Mouse (Mus musculus) thymus, adult 2 months (tissue): Measurements from ENCODE around the gene Prpf18. TPM values are rescaled to one million over a fixed set of nuclear protein-coding genes. Genes with fewer than 3 reads are reported as not detected.
"Not testable (repeated sequence)": the region's sequence is repeated elsewhere in the genome, so short reads cannot be mapped to it uniquely, and the experiment has no call there.

Source experiments
- DNase-seq: peaks from one replicate; pipeline ENCODE4 v3.0.0; 2021
- H3K27ac ChIP-seq: fragments of 200-500 bp; 2 replicates; pipeline ENCODE4 v1.5.1; 2012; ENCODE audit warnings: low read length, control low read depth; ENCODE audit not compliant: control insufficient read depth, insufficient read depth
- H3K27me3 ChIP-seq: fragments of 200-500 bp; 2 replicates; pipeline ENCODE4 v1.6.1; 2012; ENCODE audit warnings: mild to moderate bottlenecking, low read length, moderate library complexity, mixed read lengths; ENCODE audit not compliant: control insufficient read depth, insufficient read depth
- H3K36me3 ChIP-seq: fragments of 200-500 bp; 2 replicates; pipeline ENCODE4 v1.6.1; 2012; ENCODE audit warnings: mild to moderate bottlenecking, low read length, moderate library complexity; ENCODE audit not compliant: control insufficient read depth, insufficient read depth
- H3K4me1 ChIP-seq: fragments of 200-500 bp; replicated peaks from 2 replicates; pipeline ENCODE4 v1.6.1; 2012; ENCODE audit warnings: low read length; ENCODE audit not compliant: control insufficient read depth, insufficient read depth
- H3K4me3 ChIP-seq: fragments of 200-500 bp; 2 replicates; pipeline ENCODE4 v1.5.1; 2012; ENCODE audit warnings: mild to moderate bottlenecking, low read length, control low read depth, moderate library complexity; ENCODE audit not compliant: control insufficient read depth, insufficient read depth
- CTCF ChIP-seq: fragments of 200-500 bp; IDR thresholded peaks from 2 replicates; pipeline ENCODE4 v1.5.1; 2012; ENCODE audit warnings: mild to moderate bottlenecking, control low read depth, low read length, moderate library complexity, borderline replicate concordance; ENCODE audit not compliant: control insufficient read depth, poor library complexity, insufficient read depth; ENCODE audit errors: extremely low read depth
- POLR2A ChIP-seq: fragments of 200-500 bp; IDR thresholded peaks from 2 replicates; pipeline ENCODE4 v1.6.1; 2012; ENCODE audit warnings: mild to moderate bottlenecking, low read length, control low read depth, moderate library complexity; ENCODE audit not compliant: control insufficient read depth, poor library complexity, insufficient read depth; ENCODE audit errors: extremely low read depth
- WGBS: fragments of 180-500 bp; shearing (Covaris S2); methylation state at CpG from one replicate; pipeline ENCODE4 v1.1.7; 2018; 5-methylcytosine and 5-hydroxymethylcytosine counted together
- polyA plus RNA-seq: library from polyadenylated mRNA; depleted of rRNA; stranded (reverse); fragments of >200 nt; gene quantifications from 2 replicates; pipeline ENCODE4 v1.2.3, GENCODE M21; 2012

Gene Prpf18
- polyA plus RNA-seq, 1 experiment = 19.5 TPM

GRCm38 (mm10) chr2:4615014-4615546 lies 36.8 kb downstream of the Prpf18 start:
- Histone ChIP-seq H3K36me3 (no peaks in the 10 kb centered on the region), H3K4me3 (no peak overlapping the region), H3K27ac (no peak overlapping the region), H3K4me1 (no peaks in the 10 kb centered on the region), H3K27me3 (no peaks in the 10 kb centered on the region)
- no peak for DNase-seq
- no peak for TF ChIP-seq POLR2A
- TF ChIP-seq CTCF = no peak
- WGBS = 97% methylated on average over 2 of the region's 2 CpGs

GRCm38 (mm10) chr2:4614276-4614929 lies 37.5 kb downstream of the Prpf18 start:
- 91% methylated on average over 6 of the region's 6 CpGs for WGBS
- not testable (repeated sequence) for H3K27ac ChIP-seq, H3K36me3 ChIP-seq, H3K4me3 ChIP-seq, H3K4me1 ChIP-seq, H3K27me3 ChIP-seq, DNase-seq

GRCm38 (mm10) chr2:4611704-4612103 lies 40.2 kb downstream of the Prpf18 start:
- no peak for TF ChIP-seq POLR2A
- Histone ChIP-seq H3K4me1 (no peaks in the 10 kb centered on the region), H3K4me3 (no peak overlapping the region), H3K27ac (no peak overlapping the region), H3K36me3 (no peaks in the 10 kb centered on the region), H3K27me3 (no peaks in the 10 kb centered on the region)
- WGBS = 92% methylated on average over 10 of the region's 10 CpGs
- DNase-seq = no peak

- no peak for DNase-seq
- 95% methylated on average over 6 of the region's 6 CpGs for WGBS
- H3K27ac ChIP-seq = no peak overlapping the region
- H3K4me3 ChIP-seq = no peak overlapping the region
- no peaks in the 10 kb centered on the region for H3K36me3 ChIP-seq
- H3K4me1 ChIP-seq = no peaks in the 10 kb centered on the region
- H3K27me3 ChIP-seq = no peaks in the 10 kb centered on the region
- TF ChIP-seq CTCF (no peak), POLR2A (no peak)
These were observed 40.6 kb downstream of the Prpf18 start for GRCm38 (mm10) chr2:4611295-4611694.

- Histone ChIP-seq H3K27me3 (no peaks in the 10 kb centered on the region), H3K4me3 (no peak overlapping the region), H3K27ac (no peak overlapping the region), H3K4me1 (no peaks in the 10 kb centered on the region), H3K36me3 (no peaks in the 10 kb centered on the region)
- TF ChIP-seq POLR2A = no peak
- TF ChIP-seq CTCF = no peak
- no peak for DNase-seq
- 93% methylated on average over 10 of the region's 10 CpGs for WGBS
These were observed 42.5 kb downstream of the Prpf18 start for GRCm38 (mm10) chr2:4609433-4609832.

GRCm38 (mm10) chr2:4608253-4608652 lies 43.7 kb downstream of the Prpf18 start:
- H3K36me3 ChIP-seq = no peaks in the 10 kb centered on the region
- WGBS = 96% methylated on average over 3 of the region's 3 CpGs
- H3K4me3 ChIP-seq = no peak overlapping the region

GRCm38 (mm10) chr2:4606559-4606958 lies 45.4 kb downstream of the Prpf18 start:
- 93% methylated on average over 3 of the region's 3 CpGs for WGBS
- DNase-seq = no peak
- no peaks in the 10 kb centered on the region for H3K27me3 ChIP-seq
- no peak for TF ChIP-seq CTCF
- no peak for TF ChIP-seq POLR2A
- H3K4me3 ChIP-seq = no peak overlapping the region
- H3K4me1 ChIP-seq = no peaks in the 10 kb centered on the region
- no peaks in the 10 kb centered on the region for H3K36me3 ChIP-seq
- no peak overlapping the region for H3K27ac ChIP-seq

More at GRCm38 (mm10) chr2:4608253-4608652, 43.7 kb downstream of the Prpf18 start:
- no peak for DNase-seq
- Histone ChIP-seq H3K4me1 (no peaks in the 10 kb centered on the region), H3K27ac (no peak overlapping the region), H3K27me3 (no peaks in the 10 kb centered on the region)
- TF ChIP-seq POLR2A (no peak), CTCF (no peak)
